Comparison of ENCODE assay signal across 12 mouse cellular contexts in the genomic region with DNA sequence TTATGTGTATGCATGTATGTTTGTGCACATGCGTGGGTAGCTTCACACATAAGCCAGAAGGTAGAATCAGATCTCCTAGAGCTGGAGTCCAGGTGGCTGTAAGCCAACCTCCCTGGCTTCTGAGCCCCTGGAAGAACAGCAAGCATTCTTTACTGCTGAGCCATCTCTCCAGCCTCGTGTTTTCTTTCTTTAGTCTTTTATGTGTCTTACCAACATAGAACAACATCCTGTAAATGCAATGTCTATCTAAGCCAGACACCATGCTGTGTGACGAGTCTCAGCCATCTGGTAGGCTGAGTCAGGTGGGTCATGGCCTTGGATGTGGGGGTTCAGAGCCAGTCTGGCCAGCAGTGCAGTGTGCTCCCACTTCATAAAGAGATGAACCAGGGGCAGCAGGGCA. TPM values are rescaled to one million over a fixed set of nuclear protein-coding genes. Genes with fewer than 3 reads are reported as not detected.
DNase-seq lines count a peak whose midpoint lies in the region; ATAC-seq and TF ChIP-seq lines count a peak whose summit lies in the region.
"Had no signal": no experiment of that assay in that cellular context is flagged by ENCODE, and none has a peak within 500 bp of the region (broad histone marks: within the 10 kb centered on the region; RNA-seq: fewer than 3 reads in every experiment).

No protein-coding gene starts in this region.

- no peaks in the 10 kb centered on the region for H3K36me3 ChIP-seq in intestine, embryonic 14.5 days (ENCODE audit: control insufficient read depth, insufficient read depth, low read length)
- H3K36me3 ChIP-seq in intestine, postnatal 0 days (ENCODE audit: control insufficient read depth, insufficient read depth): no peaks in the 10 kb centered on the region
- H3K36me3 ChIP-seq in intestine, embryonic 16.5 days (ENCODE audit: control insufficient read depth, insufficient read depth, low read length): no peaks in the 10 kb centered on the region
- H3K36me3 ChIP-seq in midbrain, embryonic 10.5 days: no peaks in the 10 kb centered on the region
- H3K36me3 ChIP-seq: embryonic facial prominence, embryonic 13.5 days; hindbrain, embryonic 12.5 days; liver, embryonic 15.5 days had no signal

- no peaks in the 10 kb centered on the region for H3K27me3 ChIP-seq in intestine, embryonic 14.5 days (replicated peaks; ENCODE audit: control insufficient read depth, insufficient read depth, low read length)
- no peaks in the 10 kb centered on the region for H3K27me3 ChIP-seq in intestine, postnatal 0 days (replicated peaks; ENCODE audit: control insufficient read depth, insufficient read depth, low read length)
- H3K27me3 ChIP-seq in Patski: no peaks in the 10 kb centered on the region
- no peaks in the 10 kb centered on the region for H3K27me3 ChIP-seq in intestine, embryonic 16.5 days (replicated peaks; ENCODE audit: control insufficient read depth, insufficient read depth, low read length)
- peaks cover 40% of the 10 kb centered on the region for H3K27me3 ChIP-seq in midbrain, embryonic 10.5 days (ENCODE audit: low read depth, poor library complexity, severe bottlenecking)
- H3K27me3 ChIP-seq: embryonic facial prominence, embryonic 13.5 days had no signal

- WGBS in intestine, embryonic 14.5 days: 49% methylated on average over 3 of the region's 3 CpGs
- WGBS in intestine, postnatal 0 days: 58% methylated on average over 3 of the region's 3 CpGs
- 54% methylated on average over 3 of the region's 3 CpGs for WGBS in intestine, embryonic 16.5 days
- WGBS in midbrain, embryonic 10.5 days: 65% methylated on average over 3 of the region's 3 CpGs

- no peak overlapping the region for H3K4me2 ChIP-seq in intestine, embryonic 14.5 days (ENCODE audit: low read length)
- no peak overlapping the region for H3K4me2 ChIP-seq in intestine, postnatal 0 days (replicated peaks; ENCODE audit: low read depth)
- H3K4me2 ChIP-seq in intestine, embryonic 16.5 days (ENCODE audit: low read depth, low read length): no peak overlapping the region
- H3K4me2 ChIP-seq: embryonic facial prominence, embryonic 13.5 days; hindbrain, embryonic 12.5 days; liver, embryonic 15.5 days had no signal

- in situ Hi-C loops in Patski (cut with MboI; ENCODE audit: low pct_unique_long_range_greater_than_20kb): no loop called here

- POLR2A ChIA-PET in Patski (lab: Charles Lee): no interaction called here

- H3K9me3 ChIP-seq in intestine, embryonic 14.5 days (ENCODE audit: control insufficient read depth, low read length): peaks cover 8% of the 10 kb centered on the region; the same call in 1 of the 2 replicates
- H3K9me3 ChIP-seq in intestine, postnatal 0 days (ENCODE audit: control insufficient read depth): 0 out of 2 replicates have a peak, but pooled peaks cover 4% of the 10 kb centered on the region
- H3K9me3 ChIP-seq in intestine, embryonic 16.5 days (ENCODE audit: control insufficient read depth, low read length): peaks cover 7% of the 10 kb centered on the region; the same call in 1 of the 2 replicates
- H3K9me3 ChIP-seq in midbrain, embryonic 10.5 days (replicated peaks): peaks cover 15% of the 10 kb centered on the region
- H3K9me3 ChIP-seq: embryonic facial prominence, embryonic 13.5 days had no signal

- DNase-seq in intestine, embryonic 14.5 days (ENCODE audit: low spot score): no peak
- no peak for DNase-seq in Patski (ENCODE audit: low read depth, low spot score)
- peak; percentile 46 to 55 for DNase-seq in cerebellum, postnatal 10 days
- DNase-seq in midbrain, embryonic 10.5 days (ENCODE audit: low spot score): no peak
- no peak for DNase-seq in right cerebral cortex, postnatal 25 days
- DNase-seq: thymus, postnatal 25 days had no signal

- H3K9ac ChIP-seq in intestine, embryonic 14.5 days (ENCODE audit: low read length): no peak overlapping the region
- H3K9ac ChIP-seq in intestine, postnatal 0 days (ENCODE audit: low read depth, low read length): no peak overlapping the region
- H3K9ac ChIP-seq in intestine, embryonic 16.5 days (ENCODE audit: low read depth, low read length): no peak overlapping the region
- H3K9ac ChIP-seq: embryonic facial prominence, embryonic 13.5 days; hindbrain, embryonic 12.5 days; liver, embryonic 15.5 days had no signal

- TF ChIP-seq CTCF in intestine, postnatal 0 days (IDR thresholded peaks at IDR 0.05; ENCODE audit: low read depth): no peak
- no peak for TF ChIP-seq CTCF in Patski (IDR thresholded peaks at IDR 0.05)

- peaks cover 24% of the 10 kb centered on the region for H3K4me1 ChIP-seq in intestine, embryonic 14.5 days (replicated peaks; ENCODE audit: control insufficient read depth, insufficient read depth, low read length)
- H3K4me1 ChIP-seq in intestine, postnatal 0 days (replicated peaks; ENCODE audit: control insufficient read depth, insufficient read depth, low read length): peaks cover 19% of the 10 kb centered on the region
- peaks cover 24% of the 10 kb centered on the region for H3K4me1 ChIP-seq in intestine, embryonic 16.5 days (ENCODE audit: control insufficient read depth, insufficient read depth, low read length)
- peaks cover 33% of the 10 kb centered on the region for H3K4me1 ChIP-seq in midbrain, embryonic 10.5 days

- no peak for ATAC-seq in intestine, embryonic 14.5 days (replicated peaks; ENCODE audit: low FRiP score, low TSS enrichment, low read depth)
- no peak for ATAC-seq in intestine, postnatal 0 days
- ATAC-seq in Patski: peak; percentile 15
- no peak for ATAC-seq in intestine, embryonic 16.5 days

- no peak overlapping the region for H3K4me3 ChIP-seq in intestine, embryonic 14.5 days (ENCODE audit: low read depth, low read length)
- no peak overlapping the region for H3K4me3 ChIP-seq in intestine, postnatal 0 days (ENCODE audit: low read depth, low read length)
- no peak overlapping the region for H3K4me3 ChIP-seq in intestine, embryonic 16.5 days (ENCODE audit: low read length)
- no peak overlapping the region for H3K4me3 ChIP-seq in midbrain, embryonic 10.5 days
- H3K4me3 ChIP-seq: embryonic facial prominence, embryonic 13.5 days; hindbrain, embryonic 12.5 days; liver, embryonic 15.5 days had no signal

- CTCF ChIA-PET in Patski (lab: Charles Lee): interaction anchor here (0.7 to 7.1 kb wide), 2 partner anchors 67 to 134 kb away, joined by 3 to 55 read pairs; no protein-coding TSS in a partner anchor

- 0 out of 2 replicates have a peak overlapping the region, but pooled peaks have one; percentile 38 for H3K27ac ChIP-seq in intestine, embryonic 14.5 days (ENCODE audit: low read depth)
- no peak overlapping the region for H3K27ac ChIP-seq in intestine, postnatal 0 days (ENCODE audit: low read depth, low read length)
- 0 out of 2 replicates have a peak overlapping the region, but pooled peaks have one; percentile 45 for H3K27ac ChIP-seq in intestine, embryonic 16.5 days (ENCODE audit: low read length)
- no peak overlapping the region for H3K27ac ChIP-seq in midbrain, embryonic 10.5 days (replicated peaks)
- H3K27ac ChIP-seq: embryonic facial prominence, embryonic 13.5 days; hindbrain, embryonic 12.5 days; kidney, postnatal 0 days; liver, embryonic 15.5 days had no signal

RNA-seq across cellular contexts. Expression of a gene that starts 22.9 kb away (rescaled TPM):
- 21.8 and 22.9 TPM in 2 replicates for polyA plus RNA-seq in intestine, embryonic 14.5 days (2014; fragmentation: Nextera tagmentation; extraction: Ambion mirVana)
- 7.7 and 8.0 TPM in 2 replicates for polyA plus RNA-seq in intestine, postnatal 0 days (2015; fragmentation: Nextera tagmentation; extraction: Ambion mirVana)
- polyA plus RNA-seq in Patski (2021): 14.5 TPM
- polyA plus RNA-seq in intestine, embryonic 16.5 days (2015; fragmentation: Nextera tagmentation; extraction: Ambion mirVana): 14.8 and 15.3 TPM in 2 replicates
- polyA plus RNA-seq in midbrain, embryonic 10.5 days (2016; fragmentation: Nextera tagmentation; extraction: Ambion mirVana): 16.9 and 17.7 TPM in 2 replicates

RNA-seq across cellular contexts. Expression of a gene that starts 54.4 kb away (rescaled TPM):
- 99.2 and 101 TPM in 2 replicates for polyA plus RNA-seq in intestine, embryonic 14.5 days (2014; fragmentation: Nextera tagmentation; extraction: Ambion mirVana)
- 43.1 and 46.7 TPM in 2 replicates for polyA plus RNA-seq in intestine, postnatal 0 days (2015; fragmentation: Nextera tagmentation; extraction: Ambion mirVana)
- 101 TPM for polyA plus RNA-seq in Patski (2021)
- 41.2 and 44.0 TPM in 2 replicates for polyA plus RNA-seq in intestine, embryonic 16.5 days (2015; fragmentation: Nextera tagmentation; extraction: Ambion mirVana)
- 36.8 and 39.3 TPM in 2 replicates for polyA plus RNA-seq in midbrain, embryonic 10.5 days (2016; fragmentation: Nextera tagmentation; extraction: Ambion mirVana)

Comparison
In these comparisons a context has a peak if more than half of its experiments do, and no peak if none do; other contexts are left out.
1. H3K27ac ChIP-seq: peak in intestine, embryonic 14.5 days (single experiment) and intestine, embryonic 16.5 days (single experiment); none in intestine, postnatal 0 days (single experiment) and midbrain, embryonic 10.5 days (single experiment).
2. DNase-seq: peak in cerebellum, postnatal 10 days (2 of 2); none in intestine, embryonic 14.5 days (single experiment), Patski (single experiment), midbrain, embryonic 10.5 days (single experiment) and right cerebral cortex, postnatal 25 days (single experiment).